Mouse (Mus musculus): Measurements from ENCODE around the gene Stk11ip. TPM values are rescaled to one million over a fixed set of nuclear protein-coding genes. Genes with fewer than 3 reads are reported as not detected.

Gene Stk11ip
- polyA plus RNA-seq (2012): 3.3 and 5.1 TPM in 2 replicates

- no peak for TF ChIP-seq TAL1 (IDR thresholded peaks at IDR 0.05; ENCODE audit: low read length)
- Histone ChIP-seq H3K36me3 (ENCODE audit: control insufficient read depth) (peaks cover 15% of the 10 kb centered on the region), H3K27me3 (ENCODE audit: control insufficient read depth) (no peaks in the 10 kb centered on the region), H3K9me3 (ENCODE audit: control insufficient read depth, low read length) (no peaks in the 10 kb centered on the region), H3K4me3 (replicated peaks) (peak within 1 kb of the TSS; percentile 86), H3K4me1 (ENCODE audit: control insufficient read depth) (peaks cover 24% of the 10 kb centered on the region)
Measured at GRCm38 (mm10) chr1:75521321-75522031, at the start of gene Stk11ip. Gene Stk11ip, plus strand, starts transcription at chr1:75521529.

GRCm38 (mm10) chr1:75476441-75476840, 44.9 kb upstream of the Stk11ip start:
- H3K4me1 ChIP-seq (ENCODE audit: control insufficient read depth): peaks cover 32% of the 10 kb centered on the region
- H3K4me3 ChIP-seq (replicated peaks): no peak overlapping the region
- H3K27me3 ChIP-seq (ENCODE audit: control insufficient read depth): peaks cover 45% of the 10 kb centered on the region
- no peak for TF ChIP-seq GATA1 (IDR thresholded peaks at IDR 0.05; ENCODE audit: low read length)
- TF ChIP-seq TAL1 (IDR thresholded peaks at IDR 0.05; ENCODE audit: low read length): no peak
- no peaks in the 10 kb centered on the region for H3K9me3 ChIP-seq (ENCODE audit: control insufficient read depth, low read length)
- H3K36me3 ChIP-seq (ENCODE audit: control insufficient read depth): peaks cover 23% of the 10 kb centered on the region

- H3K27me3 ChIP-seq (ENCODE audit: control insufficient read depth): peaks cover 52% of the 10 kb centered on the region
- H3K4me3 ChIP-seq (replicated peaks): peak overlapping the region; percentile 42
- peaks cover 23% of the 10 kb centered on the region for H3K36me3 ChIP-seq (ENCODE audit: control insufficient read depth)
- TF ChIP-seq TAL1 (IDR thresholded peaks at IDR 0.05; ENCODE audit: low read length) (no peak), GATA1 (IDR thresholded peaks at IDR 0.05; ENCODE audit: low read length) (no peak)
- H3K4me1 ChIP-seq (ENCODE audit: control insufficient read depth): peaks cover 32% of the 10 kb centered on the region
- H3K9me3 ChIP-seq (ENCODE audit: control insufficient read depth, low read length): no peaks in the 10 kb centered on the region
Measured at GRCm38 (mm10) chr1:75477264-75477965, 43.9 kb upstream of the Stk11ip start.

GRCm38 (mm10) chr1:75477966-75478290, 43.4 kb upstream of the Stk11ip start:
- TF ChIP-seq GATA1 (IDR thresholded peaks at IDR 0.05; ENCODE audit: low read length) (no peak), TAL1 (IDR thresholded peaks at IDR 0.05; ENCODE audit: low read length) (no peak)
- H3K36me3 ChIP-seq (ENCODE audit: control insufficient read depth): peaks cover 23% of the 10 kb centered on the region
- peaks cover 57% of the 10 kb centered on the region for H3K27me3 ChIP-seq (ENCODE audit: control insufficient read depth)
- peaks cover 32% of the 10 kb centered on the region for H3K4me1 ChIP-seq (ENCODE audit: control insufficient read depth)
- peak overlapping the region; percentile 42 for H3K4me3 ChIP-seq (replicated peaks)
- no peaks in the 10 kb centered on the region for H3K9me3 ChIP-seq (ENCODE audit: control insufficient read depth, low read length)

- no peaks in the 10 kb centered on the region for H3K9me3 ChIP-seq (ENCODE audit: control insufficient read depth, low read length)
- H3K4me1 ChIP-seq (ENCODE audit: control insufficient read depth): peaks cover 32% of the 10 kb centered on the region
- H3K36me3 ChIP-seq (ENCODE audit: control insufficient read depth): peaks cover 23% of the 10 kb centered on the region
- peaks cover 63% of the 10 kb centered on the region for H3K27me3 ChIP-seq (ENCODE audit: control insufficient read depth)
- peak overlapping the region; percentile 74 for H3K4me3 ChIP-seq (replicated peaks)
- no peak for TF ChIP-seq TAL1 (IDR thresholded peaks at IDR 0.05; ENCODE audit: low read length)
- no peak for TF ChIP-seq GATA1 (IDR thresholded peaks at IDR 0.05; ENCODE audit: low read length)
Measured at GRCm38 (mm10) chr1:75478497-75478896, 42.8 kb upstream of the Stk11ip start.

- Histone ChIP-seq H3K36me3 (ENCODE audit: control insufficient read depth) (peaks cover 21% of the 10 kb centered on the region), H3K9me3 (ENCODE audit: control insufficient read depth, low read length) (no peaks in the 10 kb centered on the region), H3K4me1 (ENCODE audit: control insufficient read depth) (peaks cover 32% of the 10 kb centered on the region), H3K4me3 (replicated peaks) (peak within 1 kb of the TSS; percentile 74), H3K27me3 (ENCODE audit: control insufficient read depth) (peaks cover 68% of the 10 kb centered on the region)
- TF ChIP-seq TAL1 (IDR thresholded peaks at IDR 0.05; ENCODE audit: low read length) (no peak), GATA1 (IDR thresholded peaks at IDR 0.05; ENCODE audit: low read length) (no peak)
Measured at GRCm38 (mm10) chr1:75478916-75479634, 42.3 kb upstream of the Stk11ip start, which contains the start of the genes Chpf and Tmem198. Gene Chpf, minus strand, starts transcription at chr1:75479307. Gene Tmem198, plus strand, starts transcription at chr1:75479532.

GRCm38 (mm10) chr1:75479635-75479989, 41.7 kb upstream of the Stk11ip start:
- peaks cover 74% of the 10 kb centered on the region for H3K27me3 ChIP-seq (ENCODE audit: control insufficient read depth)
- no peak for TF ChIP-seq TAL1 (IDR thresholded peaks at IDR 0.05; ENCODE audit: low read length)
- TF ChIP-seq GATA1 (IDR thresholded peaks at IDR 0.05; ENCODE audit: low read length): no peak
- peaks cover 32% of the 10 kb centered on the region for H3K4me1 ChIP-seq (ENCODE audit: control insufficient read depth)
- H3K4me3 ChIP-seq (replicated peaks): peak overlapping the region; percentile 74
- H3K9me3 ChIP-seq (ENCODE audit: control insufficient read depth, low read length): no peaks in the 10 kb centered on the region
- peaks cover 17% of the 10 kb centered on the region for H3K36me3 ChIP-seq (ENCODE audit: control insufficient read depth)

- peaks cover 78% of the 10 kb centered on the region for H3K27me3 ChIP-seq (ENCODE audit: control insufficient read depth)
- no peak for TF ChIP-seq TAL1 (IDR thresholded peaks at IDR 0.05; ENCODE audit: low read length)
- no peak for TF ChIP-seq GATA1 (IDR thresholded peaks at IDR 0.05; ENCODE audit: low read length)
- peaks cover 32% of the 10 kb centered on the region for H3K4me1 ChIP-seq (ENCODE audit: control insufficient read depth)
Measured at GRCm38 (mm10) chr1:75480036-75480435, 41.3 kb upstream of the Stk11ip start.

GRCm38 (mm10) chr1:75480735-75481134, 40.6 kb upstream of the Stk11ip start:
- Histone ChIP-seq H3K9me3 (ENCODE audit: control insufficient read depth, low read length) (no peaks in the 10 kb centered on the region), H3K36me3 (ENCODE audit: control insufficient read depth) (peaks cover 6% of the 10 kb centered on the region), H3K4me3 (replicated peaks) (no peak overlapping the region), H3K27me3 (ENCODE audit: control insufficient read depth) (peaks cover 85% of the 10 kb centered on the region), H3K4me1 (ENCODE audit: control insufficient read depth) (peaks cover 32% of the 10 kb centered on the region)
- TF ChIP-seq GATA1 (IDR thresholded peaks at IDR 0.05; ENCODE audit: low read length): no peak
- no peak for TF ChIP-seq TAL1 (IDR thresholded peaks at IDR 0.05; ENCODE audit: low read length)

More at GRCm38 (mm10) chr1:75480036-75480435, 41.3 kb upstream of the Stk11ip start:
- Histone ChIP-seq H3K9me3 (ENCODE audit: control insufficient read depth, low read length) (no peaks in the 10 kb centered on the region), H3K4me3 (replicated peaks) (peak overlapping the region; percentile 74), H3K36me3 (ENCODE audit: control insufficient read depth) (peaks cover 13% of the 10 kb centered on the region)

Data from erythroblast, embryonic 14.5 days (primary cell).